Mouse (Mus musculus) cortical plate, adult 2 months (tissue): ENCODE results near the gene Bag1.
"Not testable (repeated sequence)": the region's sequence is repeated elsewhere in the genome, so short reads cannot be mapped to it uniquely, and the experiment has no call there.

Source experiments
- CTCF ChIP-seq: fragments of 200-500 bp; IDR thresholded peaks from 2 replicates; pipeline ENCODE4 v1.5.1; 2011; ENCODE audit warnings: mild to moderate bottlenecking, control low read depth, low read length; ENCODE audit not compliant: insufficient read depth; ENCODE audit errors: extremely low read depth
- POLR2A ChIP-seq: fragments of 200-500 bp; IDR thresholded peaks from 2 replicates; pipeline ENCODE4 v1.6.1; 2011; ENCODE audit warnings: mild to moderate bottlenecking, low read length, control low read depth; ENCODE audit not compliant: insufficient read depth; ENCODE audit errors: extremely low read depth

DNA sequence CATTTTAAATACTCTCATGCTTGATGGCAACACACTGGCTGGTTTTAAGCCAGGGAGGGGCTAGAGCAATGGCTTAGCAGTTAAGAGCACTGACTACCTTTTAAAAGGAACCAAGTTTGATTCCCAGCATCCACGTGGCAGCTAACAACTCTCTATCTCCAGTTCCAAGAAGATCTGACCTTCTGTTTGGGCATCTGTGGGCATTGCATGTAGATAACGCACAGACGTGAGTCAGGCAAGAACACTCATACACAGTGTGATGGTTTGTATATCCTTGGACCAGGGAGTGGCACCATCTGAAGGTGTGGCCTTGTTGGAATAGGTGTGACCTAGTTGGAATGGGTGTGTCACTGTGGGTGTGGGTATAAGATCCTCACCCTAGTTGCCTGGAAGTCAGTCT lies 13.7 kb downstream of the Bag1 start:
- TF ChIP-seq CTCF, POLR2A: not testable (repeated sequence)
